ENCODE assay signal across 29 mouse cellular contexts in genomic region chr3:86536751-86537150, GRCm38 (mm10). TPM values are rescaled to one million over a fixed set of nuclear protein-coding genes. Genes with fewer than 3 reads are reported as not detected.
"Had no signal": no experiment of that assay in that cellular context is flagged by ENCODE, and none has a peak within 500 bp of the region (broad histone marks: within the 10 kb centered on the region; RNA-seq: fewer than 3 reads in every experiment).

No protein-coding gene starts in this region.

- H3K4me1 ChIP-seq: liver, embryonic 13.5 days had no signal

- H3K4me2 ChIP-seq: heart, embryonic 12.5 days; hindbrain, embryonic 12.5 days; limb, embryonic 12.5 days; liver, embryonic 11.5 days; liver, embryonic 13.5 days had no signal

- H3K27ac ChIP-seq: gastrocnemius, adult 2 months; heart, embryonic 10.5 days; hindbrain, embryonic 10.5 days; hindbrain, embryonic 12.5 days; layer of hippocampus, adult 2 months; left cerebral cortex, adult 2 months; liver, embryonic 13.5 days had no signal

- H3K36me3 ChIP-seq: heart, embryonic 10.5 days; heart, embryonic 12.5 days; hindbrain, embryonic 10.5 days; hindbrain, embryonic 12.5 days; limb, embryonic 10.5 days; limb, embryonic 12.5 days; liver, embryonic 13.5 days had no signal

- H3K4me3 ChIP-seq: gastrocnemius, adult 2 months; heart, embryonic 10.5 days; heart, embryonic 12.5 days; hindbrain, embryonic 10.5 days; hindbrain, embryonic 12.5 days; layer of hippocampus, adult 2 months; left cerebral cortex, adult 2 months; limb, embryonic 10.5 days; limb, embryonic 12.5 days; liver, embryonic 13.5 days had no signal

- H3K9ac ChIP-seq: heart, embryonic 12.5 days; hindbrain, embryonic 12.5 days; limb, embryonic 12.5 days; liver, embryonic 13.5 days had no signal

- H3K9me3 ChIP-seq: heart, embryonic 10.5 days; heart, embryonic 12.5 days; hindbrain, embryonic 10.5 days; hindbrain, embryonic 12.5 days; limb, embryonic 10.5 days; limb, embryonic 12.5 days; liver, embryonic 13.5 days had no signal

- ATAC-seq: hindbrain, embryonic 16.5 days; inflammation-experienced regulatory T-cells, adult 6 months; intestine, embryonic 16.5 days had no signal

- DNase-seq: gastrocnemius, adult 2 months; gastrocnemius, postnatal 10 days; gastrocnemius, postnatal 25 days; heart, adult 18-20 months; heart, postnatal 10 days; heart, postnatal 4 days; kidney, adult 18-20 months; kidney, adult 8-10 months; kidney, postnatal 10 days; kidney, postnatal 25 days; kidney, postnatal 4 days; liver; liver, embryonic 13.5 days had no signal

- H3K27me3 ChIP-seq: heart, embryonic 12.5 days; hindbrain, embryonic 12.5 days; limb, embryonic 12.5 days; liver, embryonic 13.5 days had no signal

RNA-seq across cellular contexts. Expression of gene Mab21l2, which starts 11.7 kb away (rescaled TPM):
- total RNA-seq: granulocyte monocyte progenitor cell, adult 5-6 weeks; layer of hippocampus, adult 2 months; layer of hippocampus, postnatal 10 days; layer of hippocampus, postnatal 25 days; left cerebral cortex, postnatal 36 days had no signal
